Mouse (Mus musculus): ENCODE measurements around the gene Gm10260. TPM values are rescaled to one million over a fixed set of nuclear protein-coding genes. Genes with fewer than 3 reads are reported as not detected.

Gm10260 gene
- polyA plus RNA-seq, 1 experiment from 2014 or later, result 7.5 TPM

GRCm38 (mm10) chr13:97781637-97782036 is 21.2 kb upstream of the Gm10260 start:
- Histone ChIP-seq H3K4me1 (replicated peaks) (peaks cover 14% of the 10 kb centered on the region), H3K4me3 (replicated peaks) (no peak overlapping the region), H3K9me3 (no peaks in the 10 kb centered on the region), H3K27me3 (replicated peaks) (no peaks in the 10 kb centered on the region), H3K4me2 (replicated peaks) (no peak overlapping the region), H3K27ac (no peak overlapping the region), H3K9ac (no peak overlapping the region), H3K36me3 (no peaks in the 10 kb centered on the region)
- ATAC-seq, result no peak
- 78% methylated on average over 7 of the region's 7 CpGs for WGBS

- H3K9me3 ChIP-seq, result no peaks in the 10 kb centered on the region
- H3K36me3 ChIP-seq, result no peaks in the 10 kb centered on the region
- peaks cover 14% of the 10 kb centered on the region for H3K4me1 ChIP-seq (replicated peaks)
- WGBS, result 59% methylated on average over 2 of the region's 2 CpGs
- ATAC-seq, result no peak
- no peak overlapping the region for H3K4me3 ChIP-seq (replicated peaks)
- H3K4me2 ChIP-seq (replicated peaks), result no peak overlapping the region
- no peak overlapping the region for H3K9ac ChIP-seq
- no peaks in the 10 kb centered on the region for H3K27me3 ChIP-seq (replicated peaks)
- 0 out of 2 replicates have a peak overlapping the region, but pooled peaks have one; percentile 38 for H3K27ac ChIP-seq
Observed at GRCm38 (mm10) chr13:97780556-97780955, 20.1 kb upstream of the Gm10260 start.

- no peak overlapping the region for H3K4me3 ChIP-seq (replicated peaks)
- no peak for ATAC-seq
- no peak overlapping the region for H3K9ac ChIP-seq
- H3K9me3 ChIP-seq, result no peaks in the 10 kb centered on the region
- peaks cover 14% of the 10 kb centered on the region for H3K4me1 ChIP-seq (replicated peaks)
- H3K27me3 ChIP-seq (replicated peaks), result no peaks in the 10 kb centered on the region
- 48% methylated on average over 8 of the region's 8 CpGs for WGBS
- H3K36me3 ChIP-seq, result no peaks in the 10 kb centered on the region
- H3K4me2 ChIP-seq (replicated peaks), result no peak overlapping the region
- H3K27ac ChIP-seq, result 0 out of 2 replicates have a peak overlapping the region, but pooled peaks have one; percentile 38
Observed at GRCm38 (mm10) chr13:97779657-97780445, 19.4 kb upstream of the Gm10260 start.

- Histone ChIP-seq H3K27ac (0 out of 2 replicates have a peak overlapping the region, but pooled peaks have one; percentile 15), H3K4me3 (replicated peaks) (no peak overlapping the region), H3K9me3 (no peaks in the 10 kb centered on the region), H3K27me3 (replicated peaks) (no peaks in the 10 kb centered on the region), H3K4me1 (replicated peaks) (peaks cover 14% of the 10 kb centered on the region), H3K4me2 (replicated peaks) (no peak overlapping the region), H3K9ac (no peak overlapping the region), H3K36me3 (no peaks in the 10 kb centered on the region)
- WGBS, result 75% methylated on average over 5 of the region's 5 CpGs
- peak; percentile 67; the same call in 1 of the 2 replicates for ATAC-seq
Observed at GRCm38 (mm10) chr13:97778698-97779194, 18.3 kb upstream of the Gm10260 start.

- Histone ChIP-seq H3K4me3 (replicated peaks) (no peak overlapping the region), H3K27ac (no peak overlapping the region), H3K4me1 (replicated peaks) (peaks cover 14% of the 10 kb centered on the region), H3K9me3 (no peaks in the 10 kb centered on the region), H3K4me2 (replicated peaks) (no peak overlapping the region), H3K27me3 (replicated peaks) (no peaks in the 10 kb centered on the region), H3K9ac (no peak overlapping the region), H3K36me3 (no peaks in the 10 kb centered on the region)
- ATAC-seq, result no peak
- 74% methylated on average over 2 of the region's 2 CpGs for WGBS
Observed at GRCm38 (mm10) chr13:97777667-97778066, 17.2 kb upstream of the Gm10260 start.

- H3K36me3 ChIP-seq, result no peaks in the 10 kb centered on the region
- no peak overlapping the region for H3K4me2 ChIP-seq (replicated peaks)
- no peak overlapping the region; the same call in 1 of the 2 replicates for H3K27ac ChIP-seq
- H3K9me3 ChIP-seq, result no peaks in the 10 kb centered on the region
- H3K4me3 ChIP-seq (replicated peaks), result no peak overlapping the region
- ATAC-seq, result no peak
- no peak overlapping the region for H3K9ac ChIP-seq
- H3K27me3 ChIP-seq (replicated peaks), result no peaks in the 10 kb centered on the region
- 66% methylated on average over 3 of the region's 3 CpGs for WGBS
- peaks cover 14% of the 10 kb centered on the region for H3K4me1 ChIP-seq (replicated peaks)
Observed at GRCm38 (mm10) chr13:97776702-97777101, 16.3 kb upstream of the Gm10260 start.

GRCm38 (mm10) chr13:97775907-97776306 is 15.5 kb upstream of the Gm10260 start:
- Histone ChIP-seq H3K27me3 (replicated peaks) (no peaks in the 10 kb centered on the region), H3K4me3 (replicated peaks) (no peak overlapping the region), H3K9me3 (no peaks in the 10 kb centered on the region), H3K27ac (no peak overlapping the region), H3K4me2 (replicated peaks) (no peak overlapping the region), H3K36me3 (no peaks in the 10 kb centered on the region), H3K4me1 (replicated peaks) (peaks cover 12% of the 10 kb centered on the region), H3K9ac (no peak overlapping the region)
- WGBS, result 95% methylated on average over 8 of the region's 8 CpGs
- no peak for ATAC-seq

- no peak for ATAC-seq
- WGBS, result 74% methylated on average over 10 of the region's 10 CpGs
- Histone ChIP-seq H3K9ac (no peak overlapping the region), H3K27me3 (replicated peaks) (no peaks in the 10 kb centered on the region), H3K4me2 (replicated peaks) (no peak overlapping the region), H3K27ac (no peak overlapping the region), H3K9me3 (no peaks in the 10 kb centered on the region), H3K36me3 (no peaks in the 10 kb centered on the region), H3K4me3 (replicated peaks) (no peak overlapping the region), H3K4me1 (replicated peaks) (peaks cover 8% of the 10 kb centered on the region; the same call in 1 of the 2 replicates)
Observed at GRCm38 (mm10) chr13:97774740-97775425, 14.5 kb upstream of the Gm10260 start.

GRCm38 (mm10) chr13:97769205-97769604 is 8.8 kb upstream of the Gm10260 start:
- no peaks in the 10 kb centered on the region for H3K4me1 ChIP-seq (replicated peaks)
- no peak for ATAC-seq
- H3K9ac ChIP-seq, result no peak overlapping the region
- H3K4me2 ChIP-seq (replicated peaks), result no peak overlapping the region
- no peaks in the 10 kb centered on the region for H3K27me3 ChIP-seq (replicated peaks)
- 57% methylated on average over 3 of the region's 3 CpGs for whole genome bisulfite sequencing
- no peak overlapping the region for H3K4me3 ChIP-seq (replicated peaks)
- H3K9me3 ChIP-seq, result no peaks in the 10 kb centered on the region
- 0 out of 2 replicates have a peak overlapping the region, but pooled peaks have one; percentile 27 for H3K27ac ChIP-seq
- no peaks in the 10 kb centered on the region for H3K36me3 ChIP-seq

- Histone ChIP-seq H3K4me2 (replicated peaks) (no peak overlapping the region), H3K9me3 (no peaks in the 10 kb centered on the region), H3K27ac (0 out of 2 replicates have a peak overlapping the region, but pooled peaks have one; percentile 27), H3K4me3 (replicated peaks) (no peak overlapping the region), H3K4me1 (replicated peaks) (no peaks in the 10 kb centered on the region), H3K27me3 (replicated peaks) (no peaks in the 10 kb centered on the region), H3K9ac (no peak overlapping the region), H3K36me3 (no peaks in the 10 kb centered on the region)
- ATAC-seq, result peak; percentile 15; the same call in 1 of the 2 replicates
- WGBS, result 72% methylated on average over 3 of the region's 3 CpGs
Observed at GRCm38 (mm10) chr13:97768803-97769202, 8.4 kb upstream of the Gm10260 start.

- no peaks in the 10 kb centered on the region for H3K9me3 ChIP-seq
- no peak for ATAC-seq
- H3K27ac ChIP-seq, result no peak overlapping the region
- H3K4me1 ChIP-seq (replicated peaks), result no peaks in the 10 kb centered on the region
- H3K36me3 ChIP-seq, result no peaks in the 10 kb centered on the region
- H3K4me2 ChIP-seq (replicated peaks), result no peak overlapping the region
- H3K9ac ChIP-seq, result no peak overlapping the region
- WGBS, result 52% methylated on average over 7 of the region's 7 CpGs
- no peak overlapping the region for H3K4me3 ChIP-seq (replicated peaks)
- H3K27me3 ChIP-seq (replicated peaks), result no peaks in the 10 kb centered on the region
Observed at GRCm38 (mm10) chr13:97768046-97768682, 7.7 kb upstream of the Gm10260 start.

GRCm38 (mm10) chr13:97766600-97766999 is 6.2 kb upstream of the Gm10260 start:
- WGBS, result 84% methylated on average over 3 of the region's 3 CpGs
- ATAC-seq, result no peak

More at GRCm38 (mm10) chr13:97766600-97766999, 6.2 kb upstream of the Gm10260 start:
- Histone ChIP-seq H3K4me3 (replicated peaks) (no peak overlapping the region), H3K36me3 (no peaks in the 10 kb centered on the region), H3K4me1 (replicated peaks) (no peaks in the 10 kb centered on the region), H3K27me3 (replicated peaks) (no peaks in the 10 kb centered on the region), H3K9me3 (no peaks in the 10 kb centered on the region), H3K4me2 (replicated peaks) (no peak overlapping the region), H3K9ac (no peak overlapping the region), H3K27ac (no peak overlapping the region)
